Mouse (Mus musculus) megakaryocyte-erythroid progenitor cell, adult 5-6 weeks (primary cell): Measurements from ENCODE around the gene 1700024G13Rik. TPM values are rescaled to one million over a fixed set of nuclear protein-coding genes. Genes with fewer than 3 reads are reported as not detected.

Experiments
- ATAC-seq: replicated peaks from 2 replicates; pipeline ENCODE4 v1.8.0; 2016; ENCODE audit warnings: mild to moderate bottlenecking, inconsistent platforms; ENCODE audit not compliant: severe bottlenecking, poor library complexity, low FRiP score, low TSS enrichment
- total RNA-seq, 2 experiments: library from RNA; stranded (forward) in 1 of 2; stranded (reverse) in 1 of 2; fragments of 200-1000, 215-1000 nt in 1 of 2; fragments of >200 nt in 1 of 2; fragmentation: Nextera tagmentation in 1 of 2; gene quantifications; 2 replicates each; pipeline ENCODE4 v1.2.3; 2014 to 2017

The 1700024G13Rik gene
- total RNA-seq, 2 experiments from 2014 or later, result not detected

GRCm38 (mm10) chr14:32336547-32336946 is 51.6 kb downstream of the 1700024G13Rik start:
- no peak for ATAC-seq

- no peak for ATAC-seq
Measured at GRCm38 (mm10) chr14:32336021-32336420, 52.2 kb downstream of the 1700024G13Rik start.

- no peak for ATAC-seq
Measured at GRCm38 (mm10) chr14:32332515-32333445, 55.4 kb downstream of the 1700024G13Rik start.

GRCm38 (mm10) chr14:32327366-32327765 is 60.8 kb downstream of the 1700024G13Rik start:
- no peak for ATAC-seq

Other genes with a start within 250 kb of the 1700024G13Rik start
- not detected in 2 replicates for gene Msmb, start 246.4 kb downstream of the 1700024G13Rik start, total RNA-seq (2014; fragmentation: Nextera tagmentation)
- gene Msmb, start 246.4 kb downstream of the 1700024G13Rik start, total RNA-seq (2017), result not detected in 2 replicates
- gene Ncoa4, start 228.5 kb downstream of the 1700024G13Rik start, total RNA-seq (2014; fragmentation: Nextera tagmentation), result 48.1 and 49.3 TPM in 2 replicates
- 51.3 and 68.1 TPM in 2 replicates for gene Ncoa4, start 228.5 kb downstream of the 1700024G13Rik start, total RNA-seq (2017)
- gene Timm23, start 186.5 kb downstream of the 1700024G13Rik start, total RNA-seq (2014; fragmentation: Nextera tagmentation), result 216 and 235 TPM in 2 replicates
- gene Timm23, start 186.5 kb downstream of the 1700024G13Rik start, total RNA-seq (2017), result 189 and 199 TPM in 2 replicates
- gene Parg, start 186.4 kb downstream of the 1700024G13Rik start, total RNA-seq (2014; fragmentation: Nextera tagmentation), result 31.5 and 33.9 TPM in 2 replicates
- 102 and 122 TPM in 2 replicates for gene Parg, start 186.4 kb downstream of the 1700024G13Rik start, total RNA-seq (2017)
- 0.33 TPM in 1 of 2 replicates, not detected in the other for gene Ogdhl, start 66.4 kb downstream of the 1700024G13Rik start, total RNA-seq (2014; fragmentation: Nextera tagmentation)
- not detected in 2 replicates for gene Ogdhl, start 66.4 kb downstream of the 1700024G13Rik start, total RNA-seq (2017)
- not detected in 2 replicates for gene Slc18a3, start 76.5 kb upstream of the 1700024G13Rik start, total RNA-seq (2014; fragmentation: Nextera tagmentation)
- gene Slc18a3, start 76.5 kb upstream of the 1700024G13Rik start, total RNA-seq (2017), result not detected in 2 replicates
- not detected in 2 replicates for gene Chat, start 77.6 kb upstream of the 1700024G13Rik start, total RNA-seq (2014; fragmentation: Nextera tagmentation)
- not detected in 2 replicates for gene Chat, start 77.6 kb upstream of the 1700024G13Rik start, total RNA-seq (2017)
- 22.7 TPM in 2 replicates for gene Ercc6, start 125.1 kb upstream of the 1700024G13Rik start, total RNA-seq (2014; fragmentation: Nextera tagmentation)
- 20.9 and 27.3 TPM in 2 replicates for gene Ercc6, start 125.1 kb upstream of the 1700024G13Rik start, total RNA-seq (2017)
- not detected in 2 replicates for gene Prrxl1, start 211.0 kb upstream of the 1700024G13Rik start, total RNA-seq (2014; fragmentation: Nextera tagmentation)
- gene Prrxl1, start 211.0 kb upstream of the 1700024G13Rik start, total RNA-seq (2017), result not detected in 2 replicates